Mouse (Mus musculus) induced T-regulatory cell, adult 2 months (primary cell): ENCODE data around the gene March10.

ENCODE experiments used
- DNase-seq: peaks from one replicate; pipeline ENCODE4 v3.0.0-alpha.2; 2012; ENCODE audit warnings: low read depth

March10 gene

GRCm38 (mm10) chr11:105352954-105353890 is 103.3 kb downstream of the March10 start:
- no peak for DNase-seq

GRCm38 (mm10) chr11:105352152-105352551 is 104.4 kb downstream of the March10 start:
- no peak for DNase-seq

GRCm38 (mm10) chr11:105350643-105351042 is 105.9 kb downstream of the March10 start:
- DNase-seq: no peak

GRCm38 (mm10) chr11:105349780-105350324 is 106.7 kb downstream of the March10 start:
- no peak for DNase-seq

GRCm38 (mm10) chr11:105348495-105348982 is 108.0 kb downstream of the March10 start:
- no peak for DNase-seq

GRCm38 (mm10) chr11:105347162-105348161 is 109.1 kb downstream of the March10 start:
- DNase-seq: peak; percentile 63

- DNase-seq: peak; percentile 31
These were observed 111.3 kb downstream of the March10 start for GRCm38 (mm10) chr11:105345284-105345683.

GRCm38 (mm10) chr11:105338596-105339390 is 117.7 kb downstream of the March10 start:
- DNase-seq: no peak

- no peak for DNase-seq
These were observed 122.5 kb downstream of the March10 start for GRCm38 (mm10) chr11:105333867-105334670.

GRCm38 (mm10) chr11:105332468-105332867 is 124.1 kb downstream of the March10 start:
- DNase-seq: peak; percentile 29

- no peak for DNase-seq
These were observed 124.8 kb downstream of the March10 start for GRCm38 (mm10) chr11:105331732-105332131.

GRCm38 (mm10) chr11:105331129-105331528 is 125.4 kb downstream of the March10 start:
- DNase-seq: no peak

GRCm38 (mm10) chr11:105329962-105330361 is 126.6 kb downstream of the March10 start:
- no peak for DNase-seq

GRCm38 (mm10) chr11:105327101-105327500 is 129.4 kb downstream of the March10 start:
- DNase-seq: no peak

- DNase-seq: no peak
These were observed 133.0 kb downstream of the March10 start for GRCm38 (mm10) chr11:105323530-105323929.

GRCm38 (mm10) chr11:105321090-105321489 is 135.4 kb downstream of the March10 start:
- no peak for DNase-seq

GRCm38 (mm10) chr11:105317769-105318168 is 138.8 kb downstream of the March10 start:
- DNase-seq: no peak

- DNase-seq: no peak
These were observed 140.4 kb downstream of the March10 start for GRCm38 (mm10) chr11:105316121-105316520.

- no peak for DNase-seq
These were observed 141.2 kb downstream of the March10 start for GRCm38 (mm10) chr11:105315296-105315695.

GRCm38 (mm10) chr11:105313633-105314014 is 142.9 kb downstream of the March10 start:
- no peak for DNase-seq
